Mouse (Mus musculus) testis, adult 2 months (tissue): ENCODE measurements around the gene Wdtc1.

ENCODE experiments used
- CTCF ChIP-seq: fragments of 200-500 bp; IDR thresholded peaks from 2 replicates; pipeline ENCODE4 v1.5.1; 2012; ENCODE audit warnings: low read depth, mild to moderate bottlenecking, inconsistent platforms, low read length, moderate library complexity; ENCODE audit not compliant: control insufficient read depth, insufficient read depth, insufficient replicate concordance
- POLR2A ChIP-seq: fragments of 200-500 bp; IDR thresholded peaks from 2 replicates; pipeline ENCODE4 v1.6.1; 2012; ENCODE audit warnings: low read depth, mild to moderate bottlenecking, inconsistent platforms, low read length, moderate library complexity; ENCODE audit not compliant: control insufficient read depth

DNA sequence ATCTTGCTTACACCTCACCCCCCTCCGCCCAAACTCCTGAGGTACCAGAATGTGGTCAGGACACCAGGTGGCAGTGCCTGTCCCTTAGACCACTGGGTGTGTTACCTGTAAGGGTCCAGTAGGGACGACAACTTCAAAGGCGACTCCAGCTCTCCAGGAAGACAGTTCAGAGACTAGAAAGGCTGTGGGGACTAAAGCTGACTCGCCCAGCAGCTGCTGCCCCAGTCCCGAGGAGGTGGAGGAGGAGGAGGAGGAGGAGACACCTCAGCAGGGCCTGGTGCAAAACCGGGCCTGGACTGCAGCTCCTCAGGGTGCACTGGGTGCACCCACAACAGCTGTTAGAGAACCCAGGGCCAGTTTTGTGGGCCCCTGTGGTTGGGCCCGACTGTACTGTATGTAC lies 90.4 kb downstream of the Wdtc1 start, which contains the start of gene Sytl1:
- TF ChIP-seq POLR2A (no peak), CTCF (no peak)
